Mouse (Mus musculus) heart, embryonic 13.5 days (tissue): ENCODE results near the gene Il1rap. TPM values are rescaled to one million over a fixed set of nuclear protein-coding genes. Genes with fewer than 3 reads are reported as not detected.

Experiments used
- ATAC-seq: fragments of 200-750 bp; cut with Nextera tagmentation; 2 replicates; pipeline ENCODE4 v1.8.0; 2017; ENCODE audit warnings: moderate TSS enrichment; ENCODE audit not compliant: insufficient number of reproducible peaks, low FRiP score, low TSS enrichment; ENCODE audit errors: extremely low read depth
- H3K27ac ChIP-seq: fragments of 300-500 bp; sonication (generic); replicated peaks from 2 replicates; pipeline ENCODE4 v1.5.1; 2015; ENCODE audit warnings: moderate library complexity, mild to moderate bottlenecking, inconsistent platforms
- H3K27me3 ChIP-seq: fragments of 300-500 bp; sonication (generic); replicated peaks from 2 replicates; pipeline ENCODE4 v1.6.1; 2015; ENCODE audit warnings: mild to moderate bottlenecking, inconsistent platforms
- H3K36me3 ChIP-seq: fragments of 300-500 bp; sonication (generic); 2 replicates; pipeline ENCODE4 v1.6.1; 2015; ENCODE audit warnings: mild to moderate bottlenecking, inconsistent platforms
- H3K4me1 ChIP-seq: fragments of 300-500 bp; sonication (generic); 2 replicates; pipeline ENCODE4 v1.6.1; 2015; ENCODE audit warnings: inconsistent platforms
- H3K4me2 ChIP-seq: fragments of 300-500 bp; sonication (generic); 2 replicates; pipeline ENCODE4 v1.6.1; 2015; ENCODE audit warnings: inconsistent platforms, mild to moderate bottlenecking, moderate library complexity
- H3K4me3 ChIP-seq: fragments of 300-500 bp; sonication (generic); 2 replicates; pipeline ENCODE4 v1.5.1; 2015; ENCODE audit warnings: moderate library complexity, mild to moderate bottlenecking, inconsistent platforms
- H3K9ac ChIP-seq: fragments of 300-500 bp; sonication (generic); 2 replicates; pipeline ENCODE4 v1.6.1; 2015; ENCODE audit warnings: inconsistent platforms, mild to moderate bottlenecking, moderate library complexity
- H3K9me3 ChIP-seq: fragments of 300-500 bp; sonication (generic); 2 replicates; pipeline ENCODE4 v1.6.1; 2016; ENCODE audit warnings: inconsistent platforms
- WGBS: fragments of 180-500 bp; shearing (Covaris S2); methylation state at CpG from one replicate; pipeline ENCODE4 v1.1.7; 2015; ENCODE audit warnings: mixed read lengths; 5-methylcytosine and 5-hydroxymethylcytosine counted together
- polyA plus RNA-seq: library from polyadenylated mRNA; unstranded; fragments of >200 nt; fragmentation: Nextera tagmentation; extraction: Ambion mirVana; gene quantifications from 2 replicates; pipeline ENCODE4 v1.2.1, GENCODE M21; 2015

Gene Il1rap
- polyA plus RNA-seq, 1 experiment from 2014 or later = 5.6 TPM

GRCm38 (mm10) chr16:26574173-26574572, 7.3 kb upstream of the Il1rap start:
- no peaks in the 10 kb centered on the region for H3K4me1 ChIP-seq
- H3K4me2 ChIP-seq = no peak overlapping the region
- no peak overlapping the region for H3K27ac ChIP-seq
- H3K4me3 ChIP-seq = no peak overlapping the region
- no peak for ATAC-seq
- H3K36me3 ChIP-seq = no peaks in the 10 kb centered on the region
- no peaks in the 10 kb centered on the region for H3K27me3 ChIP-seq
- no peaks in the 10 kb centered on the region for H3K9me3 ChIP-seq
- 83% methylated on average over 5 of the region's 5 CpGs for WGBS
- H3K9ac ChIP-seq = no peak overlapping the region

GRCm38 (mm10) chr16:26581913-26582376, 441 bp downstream of the Il1rap start:
- H3K9me3 ChIP-seq = no peaks in the 10 kb centered on the region
- peaks cover 10% of the 10 kb centered on the region for H3K4me1 ChIP-seq
- H3K4me2 ChIP-seq = peak overlapping the region; percentile 85
- peak overlapping the region; percentile 77 for H3K4me3 ChIP-seq
- H3K27ac ChIP-seq = peak overlapping the region; percentile 60
- ATAC-seq = peak; percentile 43; the same call in 1 of the 2 replicates
- peak overlapping the region; percentile 83 for H3K9ac ChIP-seq
- no peaks in the 10 kb centered on the region for H3K27me3 ChIP-seq
- under 1% methylated on average over 16 of the region's 16 CpGs for WGBS
- H3K36me3 ChIP-seq = no peaks in the 10 kb centered on the region

- WGBS = 84% methylated on average over 5 of the region's 5 CpGs
- Histone ChIP-seq H3K4me3 (no peak overlapping the region), H3K4me2 (no peak overlapping the region), H3K27me3 (no peaks in the 10 kb centered on the region), H3K9me3 (no peaks in the 10 kb centered on the region), H3K36me3 (no peaks in the 10 kb centered on the region), H3K9ac (no peak overlapping the region), H3K4me1 (peaks cover 11% of the 10 kb centered on the region), H3K27ac (no peak overlapping the region)
- ATAC-seq = no peak
These were observed 4.3 kb downstream of the Il1rap start for GRCm38 (mm10) chr16:26585806-26586205.

GRCm38 (mm10) chr16:26590897-26591570, 9.5 kb downstream of the Il1rap start:
- H3K36me3 ChIP-seq = no peaks in the 10 kb centered on the region
- H3K27me3 ChIP-seq = no peaks in the 10 kb centered on the region
- H3K9me3 ChIP-seq = no peaks in the 10 kb centered on the region
- no peak for ATAC-seq
- H3K27ac ChIP-seq = no peak overlapping the region
- no peak overlapping the region for H3K4me3 ChIP-seq
- peaks cover 19% of the 10 kb centered on the region for H3K4me1 ChIP-seq
- H3K9ac ChIP-seq = no peak overlapping the region
- 48% methylated on average over 4 of the region's 4 CpGs for WGBS
- no peak overlapping the region for H3K4me2 ChIP-seq

- Histone ChIP-seq H3K9ac (no peak overlapping the region), H3K4me1 (peaks cover 37% of the 10 kb centered on the region), H3K36me3 (no peaks in the 10 kb centered on the region), H3K27me3 (no peaks in the 10 kb centered on the region), H3K27ac (no peak overlapping the region), H3K4me2 (peak overlapping the region; percentile 24; the same call in 1 of the 2 replicates), H3K9me3 (no peaks in the 10 kb centered on the region), H3K4me3 (no peak overlapping the region)
- no peak for ATAC-seq
- 22% methylated on average over 7 of the region's 7 CpGs for WGBS
These were observed 14.9 kb downstream of the Il1rap start for GRCm38 (mm10) chr16:26596440-26596839.

- WGBS = 56% methylated on average over 7 of the region's 7 CpGs
- no peaks in the 10 kb centered on the region for H3K36me3 ChIP-seq
- H3K27me3 ChIP-seq = no peaks in the 10 kb centered on the region
- no peak overlapping the region for H3K4me2 ChIP-seq
- no peaks in the 10 kb centered on the region for H3K9me3 ChIP-seq
- H3K4me1 ChIP-seq = peaks cover 37% of the 10 kb centered on the region
- no peak for ATAC-seq
- H3K27ac ChIP-seq = no peak overlapping the region
- no peak overlapping the region for H3K9ac ChIP-seq
- no peak overlapping the region for H3K4me3 ChIP-seq
These were observed 15.8 kb downstream of the Il1rap start for GRCm38 (mm10) chr16:26597307-26597706.

- ATAC-seq = no peak
- Histone ChIP-seq H3K4me3 (no peak overlapping the region), H3K27me3 (no peaks in the 10 kb centered on the region), H3K9ac (no peak overlapping the region), H3K27ac (no peak overlapping the region), H3K9me3 (no peaks in the 10 kb centered on the region), H3K4me1 (peaks cover 31% of the 10 kb centered on the region), H3K36me3 (no peaks in the 10 kb centered on the region), H3K4me2 (no peak overlapping the region)
- WGBS = 67% methylated on average over 5 of the region's 5 CpGs
These were observed 17.1 kb downstream of the Il1rap start for GRCm38 (mm10) chr16:26598591-26598990.

- Histone ChIP-seq H3K36me3 (no peaks in the 10 kb centered on the region), H3K4me3 (no peak overlapping the region), H3K4me2 (no peak overlapping the region), H3K9ac (no peak overlapping the region), H3K27me3 (no peaks in the 10 kb centered on the region), H3K9me3 (no peaks in the 10 kb centered on the region), H3K27ac (no peak overlapping the region), H3K4me1 (peaks cover 18% of the 10 kb centered on the region)
- no peak for ATAC-seq
- 74% methylated on average over 1 of the region's 1 CpGs for WGBS
These were observed 20.0 kb downstream of the Il1rap start for GRCm38 (mm10) chr16:26601482-26601881.

- Histone ChIP-seq H3K4me2 (no peak overlapping the region), H3K4me1 (no peaks in the 10 kb centered on the region), H3K36me3 (no peaks in the 10 kb centered on the region), H3K9ac (no peak overlapping the region), H3K9me3 (no peaks in the 10 kb centered on the region), H3K27me3 (no peaks in the 10 kb centered on the region), H3K27ac (no peak overlapping the region), H3K4me3 (no peak overlapping the region)
- 81% methylated on average over 3 of the region's 3 CpGs for WGBS
- ATAC-seq = no peak
These were observed 23.1 kb downstream of the Il1rap start for GRCm38 (mm10) chr16:26604621-26605020.

GRCm38 (mm10) chr16:26608003-26608402, 26.5 kb downstream of the Il1rap start:
- no peak for ATAC-seq
- Histone ChIP-seq H3K4me3 (no peak overlapping the region), H3K27ac (no peak overlapping the region), H3K4me2 (no peak overlapping the region), H3K9ac (no peak overlapping the region), H3K27me3 (no peaks in the 10 kb centered on the region), H3K4me1 (no peaks in the 10 kb centered on the region), H3K36me3 (no peaks in the 10 kb centered on the region), H3K9me3 (no peaks in the 10 kb centered on the region)
- WGBS = 79% methylated on average over 2 of the region's 2 CpGs

GRCm38 (mm10) chr16:26610508-26610907, 29.0 kb downstream of the Il1rap start:
- no peak overlapping the region for H3K4me2 ChIP-seq
- no peaks in the 10 kb centered on the region for H3K4me1 ChIP-seq
- WGBS = 63% methylated on average over 1 of the region's 1 CpGs
- ATAC-seq = no peak
- H3K27me3 ChIP-seq = no peaks in the 10 kb centered on the region
- no peaks in the 10 kb centered on the region for H3K36me3 ChIP-seq
- H3K27ac ChIP-seq = no peak overlapping the region
- H3K9ac ChIP-seq = no peak overlapping the region
- no peaks in the 10 kb centered on the region for H3K9me3 ChIP-seq
- no peak overlapping the region for H3K4me3 ChIP-seq
